Mouse (Mus musculus) macrophage (primary cell): ENCODE results near the gene Camta1. TPM values are rescaled to one million over a fixed set of nuclear protein-coding genes. Genes with fewer than 3 reads are reported as not detected.

Experiments used
- H3K27ac ChIP-seq: fragments of 350-480 bp; formaldehyde crosslinking; 2 replicates; pipeline ENCODE4 v1.9.0; 2021
- H3K36me3 ChIP-seq: fragments of 350-480 bp; formaldehyde crosslinking; 2 replicates; pipeline ENCODE4 v1.9.0; 2021; ENCODE audit errors: inconsistent target
- H3K4me3 ChIP-seq: fragments of 350-480 bp; formaldehyde crosslinking; 2 replicates; pipeline ENCODE4 v1.9.0; 2021; ENCODE audit errors: inconsistent target
- H3K79me2 ChIP-seq: fragments of 350-480 bp; formaldehyde crosslinking; 2 replicates; pipeline ENCODE4 v1.9.0; 2021; ENCODE audit errors: inconsistent target
- WGBS: methylation state at CpG from one replicate; pipeline ENCODE4 v1.1.7; 2026; ENCODE audit warnings: inconsistent platforms; ENCODE audit not compliant: missing documents; 5-methylcytosine and 5-hydroxymethylcytosine counted together
- polyA plus RNA-seq: library from polyadenylated mRNA; stranded (reverse); fragments of 250-400 nt; gene quantifications from 3 replicates; pipeline ENCODE4 v1.2.4, GENCODE M21; 2018; ENCODE audit warnings: inconsistent platforms

Gene Camta1
- polyA plus RNA-seq, 1 experiment from 2014 or later: 8.7 TPM

DNA sequence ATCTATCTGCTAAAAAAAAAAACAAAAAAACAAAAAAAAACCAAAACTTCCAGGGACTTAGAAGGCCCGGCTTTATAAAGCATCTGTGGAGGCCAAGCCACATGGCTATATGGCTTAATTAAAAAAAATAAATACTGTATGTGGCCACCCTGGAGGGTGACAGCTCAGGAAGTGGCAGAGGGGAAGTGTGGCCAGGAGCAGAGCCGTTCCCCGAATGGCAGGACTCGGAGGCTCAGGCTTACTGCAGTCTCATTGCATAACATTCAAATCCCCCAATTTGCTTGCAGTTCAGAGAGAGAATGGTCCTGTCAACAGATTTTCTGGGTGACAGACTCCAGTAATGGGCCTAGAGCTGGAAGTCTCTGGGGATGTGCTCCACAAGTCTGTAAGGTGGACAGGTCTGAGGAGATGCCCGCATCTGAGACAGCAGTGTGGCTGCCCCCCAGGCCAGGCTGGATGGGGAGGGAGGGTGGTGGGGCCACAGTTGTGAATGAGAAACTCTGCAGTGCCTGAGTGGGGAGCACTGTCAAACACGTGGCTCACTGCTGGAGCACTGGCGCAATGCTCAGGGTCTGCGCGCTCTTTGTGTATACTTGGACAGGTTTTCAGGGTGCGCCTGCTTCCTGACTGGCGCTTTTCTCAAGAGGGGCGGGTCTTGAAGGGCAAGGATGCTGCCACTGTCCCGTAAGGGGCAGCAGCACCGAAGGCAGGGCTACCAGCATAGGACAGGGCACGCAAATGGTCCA is 140.8 kb downstream of the Camta1 start:
- Histone ChIP-seq H3K36me3 (no peaks in the 10 kb centered on the region), H3K79me2 (no peaks in the 10 kb centered on the region), H3K27ac (no peak overlapping the region), H3K4me3 (no peak overlapping the region)
- WGBS: 38% methylated on average over 15 of the region's 15 CpGs

DNA sequence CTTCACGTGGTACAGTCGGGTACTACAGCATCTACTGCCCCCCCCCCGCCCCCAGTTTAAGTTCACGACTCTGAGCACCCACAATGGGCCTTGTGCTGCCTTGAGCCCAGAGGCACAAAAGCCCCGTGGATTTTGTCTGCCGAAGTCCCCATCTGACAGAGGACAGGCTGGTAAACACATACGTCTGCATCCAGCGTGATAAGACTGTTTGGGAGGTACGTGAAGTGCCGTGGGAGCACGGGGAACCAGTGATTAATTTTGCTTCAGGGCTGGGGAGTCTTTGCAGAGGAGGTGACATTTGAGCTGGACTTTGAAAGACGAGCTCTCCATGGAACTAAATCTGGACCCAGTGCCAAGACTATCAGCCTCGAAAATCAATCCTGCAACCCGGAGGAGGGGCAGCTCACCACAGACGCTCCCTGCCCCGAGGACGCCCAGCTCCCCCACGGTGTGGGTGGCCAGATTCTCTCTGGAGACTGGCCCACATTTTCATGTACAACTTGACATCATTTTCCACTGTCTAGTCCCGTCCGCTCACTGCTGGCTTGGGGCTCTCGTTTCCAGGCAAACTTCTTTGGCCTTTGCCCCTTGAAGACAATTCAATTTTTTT is 142.7 kb downstream of the Camta1 start:
- no peak overlapping the region for H3K27ac ChIP-seq
- H3K4me3 ChIP-seq: no peak overlapping the region
- 86% methylated on average over 20 of the region's 21 CpGs for WGBS

GRCm38 (mm10) chr4:151717864-151718263 is 143.8 kb downstream of the Camta1 start:
- Histone ChIP-seq H3K79me2 (no peaks in the 10 kb centered on the region), H3K36me3 (no peaks in the 10 kb centered on the region), H3K27ac (no peak overlapping the region), H3K4me3 (no peak overlapping the region)
- 91% methylated on average over 7 of the region's 7 CpGs for WGBS

More for the DNA sequence above, 142.7 kb downstream of the Camta1 start:
- H3K36me3 ChIP-seq: no peaks in the 10 kb centered on the region
- no peaks in the 10 kb centered on the region for H3K79me2 ChIP-seq

DNA sequence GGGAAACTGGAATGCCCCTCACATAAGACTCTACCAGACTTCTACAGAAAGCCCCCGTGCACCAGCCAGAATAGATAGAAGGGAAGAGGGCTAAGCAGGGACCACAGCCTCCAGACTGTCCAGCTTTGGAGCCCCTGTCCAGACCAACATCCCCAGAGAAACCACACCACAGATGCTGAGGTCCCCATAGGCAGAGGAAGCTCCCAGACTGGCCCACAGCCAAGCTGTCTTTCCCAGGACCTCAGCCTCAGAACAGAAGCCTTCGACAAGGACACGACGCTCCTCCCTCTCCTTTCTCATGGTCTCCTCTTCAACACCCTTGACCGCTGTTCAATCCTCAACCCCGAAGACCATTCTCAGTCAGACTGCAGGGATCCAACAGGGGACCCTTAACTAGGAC is 148.0 kb downstream of the Camta1 start:
- Histone ChIP-seq H3K36me3 (no peaks in the 10 kb centered on the region), H3K27ac (no peak overlapping the region), H3K79me2 (no peaks in the 10 kb centered on the region), H3K4me3 (no peak overlapping the region)
- 90% methylated on average over 6 of the region's 6 CpGs for WGBS

DNA sequence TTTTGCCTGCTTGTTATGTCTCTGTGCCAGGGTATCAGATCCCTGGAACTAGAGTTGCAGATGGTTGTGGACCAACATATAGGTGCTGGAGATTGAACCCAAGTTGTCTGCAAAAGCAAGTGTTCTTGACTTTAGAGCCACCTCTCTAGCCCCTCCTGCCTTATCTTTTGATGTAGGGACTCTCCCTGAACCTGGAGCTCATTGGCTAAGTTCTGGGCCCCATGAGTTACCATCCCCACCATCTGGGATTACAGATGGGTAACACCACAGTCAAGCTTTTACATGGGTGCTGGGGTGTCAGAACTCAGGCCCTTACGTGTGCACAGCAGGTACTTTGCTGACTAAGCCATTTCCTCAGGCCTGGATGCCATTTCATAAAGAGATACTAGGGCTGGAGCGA is 150.3 kb downstream of the Camta1 start:
- 84% methylated on average over 2 of the region's 2 CpGs for WGBS
- Histone ChIP-seq H3K4me3 (no peak overlapping the region), H3K79me2 (no peaks in the 10 kb centered on the region), H3K36me3 (no peaks in the 10 kb centered on the region), H3K27ac (no peak overlapping the region)

DNA sequence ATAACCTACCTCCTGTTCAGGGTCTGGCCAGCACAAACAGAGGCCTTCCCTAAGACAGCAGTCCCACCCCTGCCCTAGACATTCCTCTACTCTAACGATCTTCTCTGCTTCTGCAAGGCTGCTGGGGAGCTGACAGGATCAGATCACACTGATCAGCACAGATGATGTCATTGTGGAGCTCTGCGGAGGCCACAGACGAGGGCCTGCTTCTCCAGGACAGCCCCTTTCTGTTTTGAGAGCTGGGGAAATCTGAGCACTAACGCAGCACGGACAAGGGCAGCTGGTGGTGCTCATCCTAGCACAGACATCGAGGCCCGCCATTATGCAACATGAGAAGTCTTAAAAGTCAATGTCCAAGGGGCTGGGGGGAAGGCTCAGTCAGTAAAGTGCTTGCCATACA is 151.2 kb downstream of the Camta1 start:
- H3K36me3 ChIP-seq: no peaks in the 10 kb centered on the region
- H3K79me2 ChIP-seq: no peaks in the 10 kb centered on the region
- H3K27ac ChIP-seq: no peak overlapping the region
- 64% methylated on average over 7 of the region's 7 CpGs for WGBS
- H3K4me3 ChIP-seq: no peak overlapping the region

GRCm38 (mm10) chr4:151709269-151709668 is 152.4 kb downstream of the Camta1 start:
- Histone ChIP-seq H3K27ac (no peak overlapping the region), H3K79me2 (no peaks in the 10 kb centered on the region), H3K4me3 (no peak overlapping the region), H3K36me3 (no peaks in the 10 kb centered on the region)
- 81% methylated on average over 8 of the region's 8 CpGs for WGBS

- H3K36me3 ChIP-seq: no peaks in the 10 kb centered on the region
- WGBS: 85% methylated on average over 14 of the region's 14 CpGs
- no peak overlapping the region for H3K4me3 ChIP-seq
- no peaks in the 10 kb centered on the region for H3K79me2 ChIP-seq
- no peak overlapping the region for H3K27ac ChIP-seq
Observed at GRCm38 (mm10) chr4:151703069-151703735, 158.5 kb downstream of the Camta1 start.

DNA sequence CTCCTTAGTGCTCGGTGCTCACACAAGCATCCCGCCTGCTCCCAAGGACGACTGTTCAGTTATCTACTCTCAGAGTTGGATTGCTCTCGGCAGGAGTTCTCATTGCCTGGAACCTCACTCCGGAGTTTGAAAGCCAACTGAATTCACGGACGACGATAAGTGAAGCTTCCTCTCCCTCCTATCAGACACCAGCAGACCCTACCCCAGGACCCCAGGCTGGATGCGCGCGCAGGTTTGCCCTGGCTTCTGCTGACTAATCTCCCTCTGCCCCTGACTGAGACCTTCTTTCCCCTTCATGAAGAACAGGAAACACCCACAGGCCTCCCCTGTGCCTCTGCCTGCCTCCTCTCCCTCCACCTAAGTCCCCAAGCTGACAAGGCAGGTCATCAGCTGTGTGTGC is 159.2 kb downstream of the Camta1 start:
- Histone ChIP-seq H3K4me3 (no peak overlapping the region), H3K27ac (no peak overlapping the region), H3K79me2 (no peaks in the 10 kb centered on the region), H3K36me3 (no peaks in the 10 kb centered on the region)
- WGBS: 92% methylated on average over 11 of the region's 11 CpGs

DNA sequence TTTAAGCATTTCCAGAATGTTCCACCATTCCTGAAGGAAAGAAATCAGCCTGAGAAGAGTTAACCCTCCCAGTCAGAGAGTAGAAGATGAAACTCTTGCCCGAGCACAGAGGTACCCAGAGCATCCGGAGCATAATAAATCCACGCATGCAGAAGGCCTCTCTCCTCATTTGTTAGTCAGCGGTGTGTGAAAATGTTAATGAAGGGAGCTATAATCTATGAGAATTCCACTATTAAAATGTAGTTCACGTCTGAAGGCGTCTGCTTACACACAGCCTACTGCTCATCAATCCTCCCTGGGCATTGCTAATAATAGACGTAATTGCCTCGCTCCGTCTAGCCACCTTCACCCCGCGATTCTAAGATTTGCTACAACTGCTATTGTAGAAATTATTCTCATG is 165.7 kb downstream of the Camta1 start:
- Histone ChIP-seq H3K36me3 (no peaks in the 10 kb centered on the region), H3K79me2 (no peaks in the 10 kb centered on the region), H3K27ac (no peak overlapping the region), H3K4me3 (no peak overlapping the region)
- 94% methylated on average over 11 of the region's 11 CpGs for WGBS

- WGBS: 94% methylated on average over 7 of the region's 7 CpGs
- Histone ChIP-seq H3K27ac (no peak overlapping the region), H3K36me3 (no peaks in the 10 kb centered on the region), H3K79me2 (no peaks in the 10 kb centered on the region), H3K4me3 (no peak overlapping the region)
Observed at GRCm38 (mm10) chr4:151694531-151694930, 167.1 kb downstream of the Camta1 start.

GRCm38 (mm10) chr4:151694047-151694446 is 167.6 kb downstream of the Camta1 start:
- Histone ChIP-seq H3K4me3 (no peak overlapping the region), H3K79me2 (no peaks in the 10 kb centered on the region), H3K36me3 (no peaks in the 10 kb centered on the region), H3K27ac (no peak overlapping the region)
- WGBS: 88% methylated on average over 3 of the region's 3 CpGs

GRCm38 (mm10) chr4:151690041-151690440 is 171.6 kb downstream of the Camta1 start:
- Histone ChIP-seq H3K27ac (no peak overlapping the region), H3K4me3 (no peak overlapping the region), H3K36me3 (no peaks in the 10 kb centered on the region), H3K79me2 (no peaks in the 10 kb centered on the region)
- WGBS: 65% methylated on average over 12 of the region's 12 CpGs

DNA sequence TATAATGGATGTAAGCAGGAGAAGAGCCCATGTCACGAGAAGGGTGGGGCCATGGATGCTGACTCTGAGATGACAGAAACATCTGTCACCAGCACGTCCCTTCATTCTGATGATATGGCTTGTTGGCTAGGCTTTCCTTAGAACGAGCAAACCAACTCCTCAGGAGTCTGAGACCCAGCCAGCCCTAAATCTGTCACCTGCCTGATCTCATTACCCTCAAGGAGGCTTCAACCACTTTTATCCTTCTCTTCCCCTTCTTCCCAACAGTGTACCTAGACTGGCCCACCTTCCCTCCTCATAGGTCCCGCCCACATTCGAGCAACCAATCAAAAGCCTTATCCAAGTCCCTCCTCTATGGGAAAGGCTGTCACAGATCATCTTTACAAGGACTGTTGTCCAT is 173.5 kb downstream of the Camta1 start:
- Histone ChIP-seq H3K4me3 (no peak overlapping the region), H3K79me2 (no peaks in the 10 kb centered on the region), H3K27ac (no peak overlapping the region), H3K36me3 (no peaks in the 10 kb centered on the region)
- WGBS: 86% methylated on average over 5 of the region's 5 CpGs

DNA sequence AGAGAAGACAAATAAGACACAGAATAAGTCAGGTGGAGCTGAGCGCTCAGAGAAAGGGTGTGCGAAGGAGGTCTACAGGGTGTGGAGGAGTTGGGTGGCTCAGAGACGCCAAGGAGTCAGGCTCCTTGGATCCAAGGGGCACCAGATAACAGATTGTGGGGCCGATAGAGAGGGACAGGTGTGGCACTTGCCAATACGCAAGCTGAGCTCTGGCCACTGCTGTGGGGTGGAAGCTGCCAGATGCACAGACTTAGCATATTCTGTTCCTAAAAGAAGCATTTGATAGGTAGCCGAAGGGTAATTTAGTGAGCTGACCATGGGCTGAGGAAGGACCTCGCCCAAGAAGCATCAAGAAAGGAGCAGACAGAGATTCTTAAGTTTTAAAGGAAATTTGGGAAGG is 177.1 kb downstream of the Camta1 start:
- H3K27ac ChIP-seq: no peak overlapping the region
- H3K4me3 ChIP-seq: no peak overlapping the region
- H3K36me3 ChIP-seq: no peaks in the 10 kb centered on the region
- H3K79me2 ChIP-seq: no peaks in the 10 kb centered on the region
- 88% methylated on average over 7 of the region's 7 CpGs for WGBS
